Mouse (Mus musculus) midbrain, embryonic 10.5 days (tissue): ENCODE results near the gene Prps2. TPM values are rescaled to one million over a fixed set of nuclear protein-coding genes. Genes with fewer than 3 reads are reported as not detected.

Experiments
- DNase-seq: peaks from one replicate; pipeline ENCODE4 v3.0.0-alpha.2; 2017; ENCODE audit warnings: low spot score
- H3K27ac ChIP-seq: fragments of 300-500 bp; sonication (generic); replicated peaks from 2 replicates; pipeline ENCODE4 v1.5.1; 2016; ENCODE audit warnings: mild to moderate bottlenecking
- H3K27me3 ChIP-seq: fragments of 300-500 bp; sonication (generic); 2 replicates; pipeline ENCODE4 v1.6.1; 2016; ENCODE audit warnings: low read depth, mild to moderate bottlenecking; ENCODE audit not compliant: poor library complexity, severe bottlenecking
- H3K36me3 ChIP-seq: fragments of 300-500 bp; sonication (generic); 2 replicates; pipeline ENCODE4 v1.6.1; 2016; ENCODE audit warnings: mild to moderate bottlenecking, moderate library complexity
- H3K4me1 ChIP-seq: fragments of 300-500 bp; sonication (generic); 2 replicates; pipeline ENCODE4 v1.6.1; 2016
- H3K4me3 ChIP-seq: fragments of 300-500 bp; sonication (generic); 2 replicates; pipeline ENCODE4 v1.5.1; 2016; ENCODE audit warnings: mild to moderate bottlenecking, moderate library complexity
- H3K9me3 ChIP-seq: fragments of 300-500 bp; sonication (generic); replicated peaks from 2 replicates; pipeline ENCODE4 v1.6.1; 2016; ENCODE audit warnings: mild to moderate bottlenecking
- WGBS: fragments of 180-500 bp; shearing (Covaris S2); methylation state at CpG from one replicate; pipeline ENCODE4 v1.1.7; 2016; 5-methylcytosine and 5-hydroxymethylcytosine counted together
- polyA plus RNA-seq: library from polyadenylated mRNA; unstranded; fragments of >200 nt; fragmentation: Nextera tagmentation; extraction: Ambion mirVana; gene quantifications from 2 replicates; pipeline ENCODE4 v1.2.1, GENCODE M21; 2016

The Prps2 gene
- polyA plus RNA-seq, 1 experiment from 2014 or later, result 23.0 TPM

GRCm38 (mm10) chrX:167344356-167344755 is 38.2 kb downstream of the Prps2 start:
- peaks cover 96% of the 10 kb centered on the region for H3K27me3 ChIP-seq
- no peaks in the 10 kb centered on the region for H3K9me3 ChIP-seq
- no peak for DNase-seq
- no peak overlapping the region for H3K27ac ChIP-seq
- 64% methylated on average over 1 of the region's 1 CpGs for WGBS
- H3K4me1 ChIP-seq, result no peaks in the 10 kb centered on the region
- H3K36me3 ChIP-seq, result no peaks in the 10 kb centered on the region
- H3K4me3 ChIP-seq, result no peak overlapping the region

- H3K9me3 ChIP-seq, result no peaks in the 10 kb centered on the region
- no peaks in the 10 kb centered on the region for H3K4me1 ChIP-seq
- WGBS, result 89% methylated on average over 3 of the region's 3 CpGs
- H3K36me3 ChIP-seq, result no peaks in the 10 kb centered on the region
- peaks cover 97% of the 10 kb centered on the region for H3K27me3 ChIP-seq
- H3K4me3 ChIP-seq, result no peak overlapping the region
- no peak overlapping the region for H3K27ac ChIP-seq
- DNase-seq, result no peak
These were observed 40.7 kb downstream of the Prps2 start for GRCm38 (mm10) chrX:167341811-167342210.

GRCm38 (mm10) chrX:167340190-167340589 is 42.4 kb downstream of the Prps2 start:
- no peak for DNase-seq

DNA sequence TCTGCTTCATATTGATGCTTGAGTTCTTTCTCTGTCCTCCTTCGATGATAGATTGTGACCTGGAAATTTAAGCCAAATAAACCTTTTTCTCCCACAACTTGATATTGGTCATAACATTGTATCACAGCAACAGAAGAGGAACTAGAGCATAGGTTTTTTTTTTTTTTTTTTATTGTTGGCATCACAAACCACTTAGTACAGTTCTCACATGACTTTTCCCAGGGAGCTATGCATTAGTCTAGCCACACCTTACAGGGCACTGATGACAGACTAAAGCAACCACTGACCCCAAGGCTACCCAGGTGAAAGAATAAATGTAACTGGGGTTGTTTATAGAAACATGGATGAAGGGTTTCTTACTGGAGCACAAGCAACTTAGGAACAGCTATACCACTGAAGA is 44.6 kb downstream of the Prps2 start:
- H3K36me3 ChIP-seq, result no peaks in the 10 kb centered on the region
- no peak for DNase-seq
- WGBS, result 94% methylated on average over 1 of the region's 1 CpGs
- no peaks in the 10 kb centered on the region for H3K4me1 ChIP-seq
- no peaks in the 10 kb centered on the region for H3K9me3 ChIP-seq
- H3K27me3 ChIP-seq, result peaks cover 94% of the 10 kb centered on the region
- no peak overlapping the region for H3K27ac ChIP-seq
- no peak overlapping the region for H3K4me3 ChIP-seq

More at GRCm38 (mm10) chrX:167340190-167340589, 42.4 kb downstream of the Prps2 start:
- Histone ChIP-seq H3K4me3 (no peak overlapping the region), H3K36me3 (no peaks in the 10 kb centered on the region), H3K27ac (no peak overlapping the region), H3K9me3 (no peaks in the 10 kb centered on the region), H3K27me3 (peaks cover 94% of the 10 kb centered on the region), H3K4me1 (no peaks in the 10 kb centered on the region)
- WGBS, result 95% methylated on average over 2 of the region's 2 CpGs

- Histone ChIP-seq H3K4me1 (no peaks in the 10 kb centered on the region), H3K9me3 (no peaks in the 10 kb centered on the region), H3K27ac (no peak overlapping the region), H3K4me3 (no peak overlapping the region), H3K27me3 (peaks cover 93% of the 10 kb centered on the region), H3K36me3 (no peaks in the 10 kb centered on the region)
- no peak for DNase-seq
- WGBS, result 81% methylated on average over 1 of the region's 1 CpGs
These were observed 48.0 kb downstream of the Prps2 start for GRCm38 (mm10) chrX:167334571-167334970.

GRCm38 (mm10) chrX:167332607-167333006 is 49.9 kb downstream of the Prps2 start:
- DNase-seq, result no peak
- peaks cover 93% of the 10 kb centered on the region for H3K27me3 ChIP-seq
- H3K36me3 ChIP-seq, result no peaks in the 10 kb centered on the region

GRCm38 (mm10) chrX:167330993-167331392 is 51.6 kb downstream of the Prps2 start:
- Histone ChIP-seq H3K9me3 (no peaks in the 10 kb centered on the region), H3K27ac (no peak overlapping the region), H3K27me3 (peaks cover 99% of the 10 kb centered on the region), H3K4me1 (no peaks in the 10 kb centered on the region), H3K4me3 (no peak overlapping the region), H3K36me3 (no peaks in the 10 kb centered on the region)
- WGBS, result 81% methylated on average over 4 of the region's 4 CpGs
- no peak for DNase-seq

More at GRCm38 (mm10) chrX:167332607-167333006, 49.9 kb downstream of the Prps2 start:
- Histone ChIP-seq H3K9me3 (no peaks in the 10 kb centered on the region), H3K27ac (no peak overlapping the region), H3K4me1 (no peaks in the 10 kb centered on the region), H3K4me3 (no peak overlapping the region)
- 81% methylated on average over 1 of the region's 1 CpGs for WGBS

DNA sequence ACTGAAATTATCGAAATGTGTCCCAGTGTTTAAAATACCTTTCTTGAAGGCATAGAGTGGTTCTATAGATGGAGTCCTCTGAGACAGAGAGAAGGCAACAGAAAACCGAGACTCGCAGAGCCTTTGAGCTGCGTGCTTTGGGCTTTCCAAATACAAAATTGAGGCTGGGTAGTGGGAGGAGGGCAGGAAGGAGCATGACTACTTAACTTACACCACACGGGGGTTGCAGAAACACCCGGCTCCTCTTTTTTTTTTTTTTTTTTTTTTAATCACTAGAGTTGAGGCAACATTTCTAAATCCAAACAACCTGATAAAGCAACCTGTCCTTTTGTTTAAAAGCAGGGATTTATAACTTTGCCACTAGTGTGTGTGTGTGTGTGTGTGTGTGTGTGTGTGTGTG is 52.1 kb downstream of the Prps2 start, which contains the start of gene Tlr7:
TSS of gene Tlr7 (minus strand) at position 160 of the 400 bp plus-strand sequence.
- Histone ChIP-seq H3K36me3 (no peaks in the 10 kb centered on the region), H3K4me3 (no peak within 1 kb of the TSS)

GRCm38 (mm10) chrX:167329620-167330019 is 52.9 kb downstream of the Prps2 start:
- no peak for DNase-seq
- H3K27ac ChIP-seq, result no peak overlapping the region
- no peaks in the 10 kb centered on the region for H3K9me3 ChIP-seq
- no peaks in the 10 kb centered on the region for H3K4me1 ChIP-seq
- H3K27me3 ChIP-seq, result peaks cover 99% of the 10 kb centered on the region
- H3K4me3 ChIP-seq, result no peak overlapping the region
- no peaks in the 10 kb centered on the region for H3K36me3 ChIP-seq
- 89% methylated on average over 1 of the region's 1 CpGs for WGBS

More for the DNA sequence above, 52.1 kb downstream of the Prps2 start, which contains the start of gene Tlr7:
- Histone ChIP-seq H3K27ac (no peak within 1 kb of the TSS), H3K9me3 (no peaks in the 10 kb centered on the region), H3K4me1 (no peaks in the 10 kb centered on the region), H3K27me3 (peaks cover 99% of the 10 kb centered on the region)
- DNase-seq, result no peak
- WGBS, result 84% methylated on average over 6 of the region's 6 CpGs

GRCm38 (mm10) chrX:167329098-167329497 is 53.5 kb downstream of the Prps2 start:
- 83% methylated on average over 1 of the region's 1 CpGs for WGBS
- H3K4me1 ChIP-seq, result no peaks in the 10 kb centered on the region
- H3K36me3 ChIP-seq, result no peaks in the 10 kb centered on the region
- H3K27ac ChIP-seq, result no peak overlapping the region
- DNase-seq, result no peak
- peaks cover 99% of the 10 kb centered on the region for H3K27me3 ChIP-seq
- no peak overlapping the region for H3K4me3 ChIP-seq
- no peaks in the 10 kb centered on the region for H3K9me3 ChIP-seq

- H3K36me3 ChIP-seq, result no peaks in the 10 kb centered on the region
- H3K4me1 ChIP-seq, result no peaks in the 10 kb centered on the region
- no peak overlapping the region for H3K27ac ChIP-seq
- DNase-seq, result no peak
- WGBS, result 87% methylated on average over 3 of the region's 3 CpGs
- H3K4me3 ChIP-seq, result no peak overlapping the region
- H3K27me3 ChIP-seq, result peaks cover 99% of the 10 kb centered on the region
- no peaks in the 10 kb centered on the region for H3K9me3 ChIP-seq
These were observed 54.0 kb downstream of the Prps2 start for GRCm38 (mm10) chrX:167328519-167328918.

GRCm38 (mm10) chrX:167323742-167324141 is 58.8 kb downstream of the Prps2 start:
- Histone ChIP-seq H3K4me1 (no peaks in the 10 kb centered on the region), H3K27me3 (peaks cover 100% of the 10 kb centered on the region), H3K27ac (no peak overlapping the region), H3K9me3 (no peaks in the 10 kb centered on the region), H3K36me3 (no peaks in the 10 kb centered on the region), H3K4me3 (no peak overlapping the region)
- no peak for DNase-seq
- WGBS, result 41% methylated on average over 1 of the region's 1 CpGs

DNA sequence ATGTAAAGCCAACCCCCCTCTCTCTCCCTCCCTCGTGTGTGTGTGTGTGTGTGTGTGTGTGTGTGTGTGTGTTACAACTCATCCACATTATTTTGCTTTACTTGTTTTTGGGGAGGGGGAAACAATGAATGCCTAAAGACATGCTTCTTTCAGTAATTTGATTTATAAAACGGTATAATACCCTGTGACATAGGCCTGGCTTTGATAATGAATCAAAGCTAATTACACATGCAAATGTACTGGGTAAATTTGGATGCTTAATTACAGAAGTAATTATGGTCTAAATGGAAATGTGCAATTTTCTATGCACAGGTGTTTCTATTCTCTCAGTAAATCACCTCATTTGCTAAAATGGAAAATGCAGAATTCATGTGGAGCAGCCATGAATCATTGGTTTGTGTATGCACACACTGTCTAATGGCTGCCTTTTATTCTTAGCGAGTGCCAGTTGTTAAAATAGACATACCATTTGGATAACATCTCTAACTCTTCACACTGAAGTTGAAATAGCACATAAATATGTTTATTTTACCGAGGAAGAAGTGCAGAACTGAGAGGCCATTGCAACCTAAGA is 61.2 kb downstream of the Prps2 start:
- no peak overlapping the region for H3K4me3 ChIP-seq
- H3K36me3 ChIP-seq, result no peaks in the 10 kb centered on the region
- H3K4me1 ChIP-seq, result no peaks in the 10 kb centered on the region
- DNase-seq, result no peak
- H3K9me3 ChIP-seq, result no peaks in the 10 kb centered on the region
- H3K27ac ChIP-seq, result no peak overlapping the region
- 81% methylated on average over 4 of the region's 4 CpGs for WGBS
- peaks cover 100% of the 10 kb centered on the region for H3K27me3 ChIP-seq
